Mouse (Mus musculus) forebrain, embryonic 10.5 days (tissue): ENCODE results near the gene Aff3. TPM values are rescaled to one million over a fixed set of nuclear protein-coding genes. Genes with fewer than 3 reads are reported as not detected.
A peak's percentile ranks its signal among the peaks of the same experiment; 100 is the strongest.

Experiments used
- DNase-seq: peaks from one replicate; pipeline ENCODE4 v3.0.0-alpha.2; 2017; ENCODE audit warnings: low spot score; ENCODE audit errors: extremely low spot score
- H3K27ac ChIP-seq: fragments of 300-500 bp; sonication (generic); 2 replicates; pipeline ENCODE4 v1.5.1; 2016; ENCODE audit warnings: mild to moderate bottlenecking
- H3K27me3 ChIP-seq: fragments of 300-500 bp; sonication (generic); 2 replicates; pipeline ENCODE4 v1.6.1; 2016; ENCODE audit warnings: mild to moderate bottlenecking; ENCODE audit not compliant: poor library complexity, severe bottlenecking
- H3K36me3 ChIP-seq: fragments of 300-500 bp; sonication (generic); replicated peaks from 2 replicates; pipeline ENCODE4 v1.6.1; 2016; ENCODE audit warnings: mild to moderate bottlenecking, moderate library complexity
- H3K4me1 ChIP-seq: fragments of 300-500 bp; sonication (generic); 2 replicates; pipeline ENCODE4 v1.6.1; 2016
- H3K4me3 ChIP-seq: fragments of 300-500 bp; sonication (generic); 2 replicates; pipeline ENCODE4 v1.5.1; 2016; ENCODE audit warnings: mild to moderate bottlenecking, moderate library complexity
- H3K9me3 ChIP-seq: fragments of 300-500 bp; sonication (generic); 2 replicates; pipeline ENCODE4 v1.6.1; 2016; ENCODE audit warnings: mild to moderate bottlenecking, moderate library complexity
- WGBS: fragments of 180-500 bp; shearing (Covaris S2); methylation state at CpG from one replicate; pipeline ENCODE4 v1.1.7; 2016; 5-methylcytosine and 5-hydroxymethylcytosine counted together
- polyA plus RNA-seq: library from polyadenylated mRNA; unstranded; fragments of >200 nt; fragmentation: Nextera tagmentation; extraction: Ambion mirVana; gene quantifications from 2 replicates; pipeline ENCODE4 v1.2.1, GENCODE M21; 2016

Gene Aff3
- polyA plus RNA-seq, 1 experiment from 2014 or later, result 3.5 TPM

- Histone ChIP-seq H3K4me3 (no peak overlapping the region), H3K27me3 (no peaks in the 10 kb centered on the region), H3K4me1 (peaks cover 9% of the 10 kb centered on the region), H3K27ac (no peak overlapping the region), H3K9me3 (no peaks in the 10 kb centered on the region), H3K36me3 (no peaks in the 10 kb centered on the region)
- 93% methylated on average over 8 of the region's 8 CpGs for WGBS
- no peak for DNase-seq
Measured at GRCm38 (mm10) chr1:38369166-38369565, 295.6 kb downstream of the Aff3 start.

GRCm38 (mm10) chr1:38368081-38368689 is 296.6 kb downstream of the Aff3 start:
- no peaks in the 10 kb centered on the region for H3K9me3 ChIP-seq
- H3K27ac ChIP-seq, result no peak overlapping the region
- no peak for DNase-seq
- H3K4me3 ChIP-seq, result no peak overlapping the region
- H3K27me3 ChIP-seq, result no peaks in the 10 kb centered on the region
- WGBS, result 92% methylated on average over 6 of the region's 6 CpGs
- peaks cover 18% of the 10 kb centered on the region for H3K4me1 ChIP-seq
- H3K36me3 ChIP-seq, result no peaks in the 10 kb centered on the region

GRCm38 (mm10) chr1:38367404-38368080 is 297.2 kb downstream of the Aff3 start:
- H3K4me3 ChIP-seq, result no peak overlapping the region
- H3K27me3 ChIP-seq, result no peaks in the 10 kb centered on the region
- no peak overlapping the region for H3K27ac ChIP-seq
- 96% methylated on average over 14 of the region's 14 CpGs for WGBS
- no peaks in the 10 kb centered on the region for H3K36me3 ChIP-seq
- no peaks in the 10 kb centered on the region for H3K9me3 ChIP-seq
- H3K4me1 ChIP-seq, result peaks cover 20% of the 10 kb centered on the region
- DNase-seq, result no peak

- Histone ChIP-seq H3K4me1 (peaks cover 20% of the 10 kb centered on the region), H3K9me3 (no peaks in the 10 kb centered on the region), H3K4me3 (no peak overlapping the region), H3K27me3 (no peaks in the 10 kb centered on the region), H3K36me3 (no peaks in the 10 kb centered on the region), H3K27ac (peak overlapping the region; percentile 11; the same call in 1 of the 2 replicates)
- DNase-seq, result no peak
- 47% methylated on average over 2 of the region's 2 CpGs for WGBS
Measured at GRCm38 (mm10) chr1:38363856-38364255, 300.9 kb downstream of the Aff3 start.

- no peak overlapping the region for H3K4me3 ChIP-seq
- no peak overlapping the region for H3K27ac ChIP-seq
- no peak for DNase-seq
- no peaks in the 10 kb centered on the region for H3K36me3 ChIP-seq
- no peaks in the 10 kb centered on the region for H3K9me3 ChIP-seq
- WGBS, result 98% methylated on average over 3 of the region's 3 CpGs
- no peaks in the 10 kb centered on the region for H3K27me3 ChIP-seq
- H3K4me1 ChIP-seq, result peaks cover 20% of the 10 kb centered on the region
Measured at GRCm38 (mm10) chr1:38362275-38362674, 302.5 kb downstream of the Aff3 start.

DNA sequence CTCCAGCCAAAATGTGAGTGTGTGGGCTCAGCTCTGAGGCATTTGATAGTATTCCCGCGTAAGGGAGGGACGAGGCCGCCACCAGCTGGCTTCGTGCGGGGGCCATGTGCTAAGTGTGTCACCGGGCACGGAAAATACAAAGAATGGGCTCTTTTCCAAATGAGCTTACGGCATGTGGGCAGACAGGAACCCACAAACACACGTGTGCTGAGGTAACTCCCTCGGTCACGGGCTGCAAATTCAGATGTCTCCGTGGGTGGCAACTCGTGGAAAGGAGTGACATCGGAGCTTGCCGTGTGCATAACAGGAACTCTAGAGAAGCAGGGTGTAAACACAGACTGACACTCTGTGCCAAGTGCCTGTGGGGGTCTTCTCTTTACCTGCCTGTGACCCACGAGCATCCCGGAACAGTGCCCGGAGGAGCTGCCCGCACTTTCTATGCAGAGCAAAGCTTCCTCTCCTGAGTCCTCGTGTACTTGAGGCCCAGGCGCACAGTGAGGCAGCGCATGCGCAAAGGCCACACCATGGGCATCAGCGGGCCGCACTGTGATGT is 305.9 kb downstream of the Aff3 start:
- WGBS, result 96% methylated on average over 26 of the region's 26 CpGs

GRCm38 (mm10) chr1:38357933-38358796 is 306.6 kb downstream of the Aff3 start:
- no peak overlapping the region for H3K4me3 ChIP-seq
- H3K36me3 ChIP-seq, result no peaks in the 10 kb centered on the region
- DNase-seq, result no peak
- 85% methylated on average over 10 of the region's 10 CpGs for WGBS
- H3K4me1 ChIP-seq, result peaks cover 1% of the 10 kb centered on the region; the same call in 1 of the 2 replicates
- no peak overlapping the region for H3K27ac ChIP-seq
- H3K9me3 ChIP-seq, result no peaks in the 10 kb centered on the region
- no peaks in the 10 kb centered on the region for H3K27me3 ChIP-seq

More for the DNA sequence above, 305.9 kb downstream of the Aff3 start:
- H3K36me3 ChIP-seq, result no peaks in the 10 kb centered on the region
- no peak for DNase-seq
- no peak overlapping the region for H3K4me3 ChIP-seq
- H3K4me1 ChIP-seq, result peaks cover 8% of the 10 kb centered on the region
- H3K9me3 ChIP-seq, result no peaks in the 10 kb centered on the region
- no peaks in the 10 kb centered on the region for H3K27me3 ChIP-seq
- H3K27ac ChIP-seq, result no peak overlapping the region

DNA sequence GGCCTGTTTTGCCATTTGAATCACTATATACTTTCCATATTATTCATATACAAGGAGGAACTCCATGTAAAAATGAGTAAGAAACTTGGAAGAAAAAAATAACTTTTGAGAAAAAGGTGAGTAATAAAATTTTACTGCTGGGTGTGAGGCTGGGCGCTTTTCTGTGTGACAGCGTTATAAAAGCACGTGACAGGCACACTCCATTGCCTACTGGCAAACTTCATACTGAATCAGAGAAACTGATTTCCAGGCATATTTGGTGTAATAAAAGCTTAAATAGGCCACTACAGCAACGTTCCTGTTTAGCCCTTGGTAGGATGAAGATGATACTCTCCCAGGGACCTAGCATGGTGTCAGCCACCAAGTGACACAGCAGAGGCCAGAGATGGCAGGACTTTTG is 310.2 kb downstream of the Aff3 start:
- no peaks in the 10 kb centered on the region for H3K4me1 ChIP-seq
- 93% methylated on average over 4 of the region's 4 CpGs for WGBS
- H3K36me3 ChIP-seq, result no peaks in the 10 kb centered on the region
- H3K4me3 ChIP-seq, result no peak overlapping the region
- DNase-seq, result no peak
- H3K27me3 ChIP-seq, result no peaks in the 10 kb centered on the region
- no peaks in the 10 kb centered on the region for H3K9me3 ChIP-seq
- H3K27ac ChIP-seq, result no peak overlapping the region

- Histone ChIP-seq H3K27me3 (no peaks in the 10 kb centered on the region), H3K4me3 (no peak overlapping the region), H3K27ac (no peak overlapping the region), H3K36me3 (no peaks in the 10 kb centered on the region), H3K4me1 (no peaks in the 10 kb centered on the region), H3K9me3 (no peaks in the 10 kb centered on the region)
- no peak for DNase-seq
- 90% methylated on average over 4 of the region's 4 CpGs for WGBS
Measured at GRCm38 (mm10) chr1:38347346-38347745, 317.4 kb downstream of the Aff3 start.

- WGBS, result 93% methylated on average over 7 of the region's 7 CpGs
- no peak overlapping the region for H3K4me3 ChIP-seq
- no peak for DNase-seq
- H3K27me3 ChIP-seq, result no peaks in the 10 kb centered on the region
- peaks cover 20% of the 10 kb centered on the region for H3K4me1 ChIP-seq
- no peaks in the 10 kb centered on the region for H3K9me3 ChIP-seq
- no peaks in the 10 kb centered on the region for H3K36me3 ChIP-seq
- no peak overlapping the region for H3K27ac ChIP-seq
Measured at GRCm38 (mm10) chr1:38334206-38334605, 330.5 kb downstream of the Aff3 start.

- Histone ChIP-seq H3K27ac (no peak overlapping the region), H3K27me3 (no peaks in the 10 kb centered on the region), H3K4me3 (no peak overlapping the region), H3K9me3 (no peaks in the 10 kb centered on the region), H3K4me1 (peaks cover 23% of the 10 kb centered on the region), H3K36me3 (no peaks in the 10 kb centered on the region)
- DNase-seq, result no peak
- WGBS, result 91% methylated on average over 5 of the region's 5 CpGs
Measured at GRCm38 (mm10) chr1:38332919-38333318, 331.8 kb downstream of the Aff3 start.

- no peaks in the 10 kb centered on the region for H3K27me3 ChIP-seq
- peaks cover 13% of the 10 kb centered on the region for H3K4me1 ChIP-seq
- no peak overlapping the region for H3K4me3 ChIP-seq
- DNase-seq, result no peak
- H3K36me3 ChIP-seq, result no peaks in the 10 kb centered on the region
- H3K9me3 ChIP-seq, result no peaks in the 10 kb centered on the region
- H3K27ac ChIP-seq, result no peak overlapping the region
- WGBS, result 68% methylated on average over 5 of the region's 5 CpGs
Measured at GRCm38 (mm10) chr1:38324206-38324605, 340.5 kb downstream of the Aff3 start.
